Mouse (Mus musculus): ENCODE data around the gene Atp6v1g2. TPM values are rescaled to one million over a fixed set of nuclear protein-coding genes. Genes with fewer than 3 reads are reported as not detected.

Atp6v1g2 gene
- total RNA-seq, 2 experiments from 2014 or later, result 8.0 to 9.3 TPM

GRCm38 (mm10) chr17:35255704-35256103 lies 22.2 kb downstream of the Atp6v1g2 start:
- DNase-seq, result no peak

- DNase-seq, result no peak
Observed at GRCm38 (mm10) chr17:35257378-35257777, 23.9 kb downstream of the Atp6v1g2 start.

- DNase-seq, result peak; percentile 95
Observed at GRCm38 (mm10) chr17:35257824-35258491, 24.5 kb downstream of the Atp6v1g2 start.

GRCm38 (mm10) chr17:35258492-35259478 lies 25.3 kb downstream of the Atp6v1g2 start:
- DNase-seq, result peak; percentile 39

- peak; percentile 4 for DNase-seq
Observed at GRCm38 (mm10) chr17:35259621-35260020, 26.2 kb downstream of the Atp6v1g2 start.

DNA sequence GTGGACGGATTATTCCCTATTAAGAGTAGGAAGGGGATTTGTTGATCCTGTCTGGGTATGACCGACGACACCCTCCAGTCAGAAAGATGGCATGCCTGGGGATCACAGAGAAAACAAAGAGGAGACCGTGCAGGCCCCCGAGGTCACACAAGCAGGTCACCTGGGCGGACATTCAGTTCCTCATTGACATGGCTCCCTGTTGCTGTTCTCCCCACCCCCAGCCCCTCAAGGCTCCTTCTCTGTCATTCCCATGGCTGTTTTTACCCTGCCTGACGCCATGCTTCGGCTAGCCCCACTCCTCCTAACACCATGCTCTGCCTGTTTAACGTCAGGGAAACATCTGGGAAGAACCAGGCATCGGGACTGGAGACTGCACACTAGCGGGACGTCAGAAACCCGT lies 28.2 kb downstream of the Atp6v1g2 start:
- peak; percentile 4 for DNase-seq

DNA sequence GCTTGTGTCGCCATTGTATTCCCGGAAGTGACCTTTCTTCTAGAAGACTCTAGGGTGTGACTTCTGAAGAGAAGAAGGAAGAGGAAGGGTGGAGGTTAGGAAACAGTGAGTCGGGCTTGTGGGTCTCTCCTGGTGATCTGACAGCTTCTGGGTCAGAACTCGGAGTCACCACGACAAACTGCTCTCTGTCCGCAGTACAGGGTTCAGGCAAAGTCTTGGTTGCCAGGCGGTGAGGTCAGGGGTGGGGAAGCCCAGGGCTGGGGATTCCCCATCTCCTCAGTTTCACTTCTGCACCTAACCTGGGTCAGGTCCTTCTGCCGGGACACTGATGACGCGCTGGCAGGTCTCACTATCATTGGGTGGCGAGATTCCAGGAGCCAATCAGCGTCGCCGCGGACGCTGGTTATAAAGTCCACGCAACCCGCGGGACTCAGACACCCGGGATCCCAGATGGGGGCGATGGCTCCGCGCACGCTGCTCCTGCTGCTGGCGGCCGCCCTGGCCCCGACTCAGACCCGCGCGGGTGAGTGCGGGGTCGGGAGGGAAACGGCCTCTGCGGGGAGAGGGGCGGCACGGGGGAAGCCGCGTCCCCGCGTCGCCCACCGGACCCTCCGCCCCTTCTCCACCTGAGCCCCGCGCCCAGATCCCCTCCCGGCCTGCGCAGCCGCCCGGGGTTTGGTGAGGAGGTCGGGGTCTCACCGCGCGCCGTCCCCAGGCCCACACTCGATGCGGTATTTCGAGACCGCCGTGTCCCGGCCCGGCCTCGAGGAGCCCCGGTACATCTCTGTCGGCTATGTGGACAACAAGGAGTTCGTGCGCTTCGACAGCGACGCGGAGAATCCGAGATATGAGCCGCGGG lies 29.4 kb downstream of the Atp6v1g2 start, which contains the start of gene H2-D1:
H2-D1 (plus strand) TSS at position 67 of the 859 bp plus-strand sequence.
- peak; percentile 98 for DNase-seq

DNA sequence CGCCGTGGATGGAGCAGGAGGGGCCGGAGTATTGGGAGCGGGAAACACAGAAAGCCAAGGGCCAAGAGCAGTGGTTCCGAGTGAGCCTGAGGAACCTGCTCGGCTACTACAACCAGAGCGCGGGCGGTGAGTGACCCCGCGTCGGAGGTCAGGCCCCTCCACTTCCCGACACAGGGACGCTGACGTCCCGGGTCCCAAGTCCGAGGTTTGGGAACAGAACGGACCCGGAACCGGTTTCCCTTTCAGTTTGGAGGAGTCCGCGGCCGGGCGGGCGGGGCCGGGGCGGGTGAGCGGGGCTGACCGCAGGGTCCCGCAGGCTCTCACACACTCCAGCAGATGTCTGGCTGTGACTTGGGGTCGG lies 30.0 kb downstream of the Atp6v1g2 start:
- peak; percentile 14 for DNase-seq

DNA sequence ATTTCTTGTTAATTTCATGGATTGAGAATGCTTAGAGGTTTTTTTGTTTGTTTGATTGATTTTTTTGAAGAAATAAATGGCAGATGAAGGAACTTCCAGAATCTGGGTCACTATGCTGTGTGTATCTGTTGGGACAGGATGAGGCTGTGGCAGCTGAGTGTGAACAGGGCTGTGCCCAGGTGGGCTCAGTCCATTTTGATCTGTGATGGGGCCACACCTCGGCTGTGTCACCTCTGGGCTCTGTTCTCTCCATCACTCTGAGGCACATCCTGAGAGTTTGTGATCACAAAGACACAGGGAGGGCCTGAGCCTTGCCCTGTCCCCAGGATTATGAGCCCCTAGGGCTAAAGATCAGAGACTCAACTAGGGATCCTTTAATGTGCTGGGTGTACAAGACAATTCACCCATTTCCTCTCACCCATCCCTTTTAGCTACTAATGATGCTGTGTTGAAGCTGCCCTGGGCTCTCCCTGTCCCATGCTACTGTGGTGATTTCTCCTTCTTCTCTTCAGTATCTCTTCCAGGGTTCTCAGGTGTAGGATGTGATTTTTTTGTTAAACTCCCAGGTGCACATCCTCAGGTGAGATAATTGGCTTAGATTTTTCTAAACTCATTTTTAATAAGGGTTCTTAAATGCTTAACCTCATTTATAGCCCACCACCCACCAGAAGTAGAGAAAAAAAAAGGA lies 34.1 kb downstream of the Atp6v1g2 start:
- DNase-seq, result no peak

DNA sequence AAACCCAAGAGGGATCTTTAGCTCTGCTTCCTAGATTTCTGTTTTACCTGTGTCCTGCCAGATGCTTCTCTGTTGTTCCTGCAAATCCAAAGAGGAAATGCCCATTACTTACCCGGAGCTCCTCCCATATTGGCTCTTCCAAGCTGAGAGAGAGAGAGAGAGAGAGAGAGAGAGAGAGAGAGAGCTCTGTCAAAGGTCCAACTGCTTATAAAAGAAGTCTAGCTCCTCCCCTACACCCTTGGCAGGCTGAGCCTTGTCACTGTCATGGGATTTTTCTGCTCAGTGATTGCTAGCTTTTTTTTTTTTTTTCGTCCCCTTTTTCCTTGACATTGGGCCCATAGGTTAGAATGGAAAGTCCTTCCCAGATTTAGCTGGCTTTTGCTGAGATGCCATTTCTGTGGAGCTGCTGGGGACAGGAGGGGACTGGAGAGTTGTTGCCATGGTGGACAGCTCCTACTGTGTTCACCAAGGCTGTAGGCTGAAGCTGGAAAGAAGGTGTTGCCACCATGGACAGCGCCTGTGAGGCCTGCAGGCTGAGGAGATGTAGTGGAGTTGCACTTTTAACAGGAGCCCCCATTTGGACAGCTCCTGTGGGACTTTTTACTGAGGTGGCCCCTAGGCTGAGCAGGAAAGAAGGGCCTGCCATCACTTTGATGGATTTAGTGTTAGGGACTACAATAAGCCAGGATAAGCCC lies 36.3 kb downstream of the Atp6v1g2 start:
- peak; percentile 79 for DNase-seq

DNA sequence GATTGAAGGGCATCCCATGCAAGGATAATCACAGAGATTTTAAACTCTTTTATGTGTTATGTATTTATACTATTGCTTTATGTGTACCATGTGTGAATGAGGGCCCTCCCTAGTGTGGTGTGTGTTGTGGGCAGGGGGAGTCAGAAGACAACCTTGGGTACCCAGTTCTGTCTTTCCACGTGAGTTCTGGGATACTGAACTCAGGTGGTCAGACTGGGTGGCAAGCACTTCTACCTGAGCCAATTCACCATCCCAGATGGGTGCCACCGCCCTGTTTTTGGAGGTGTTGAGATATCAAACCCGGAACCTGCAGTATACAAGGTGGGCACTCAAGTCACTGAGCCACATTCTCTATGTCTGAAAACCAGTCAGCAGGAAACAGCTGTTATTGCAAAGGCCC lies 38.8 kb downstream of the Atp6v1g2 start:
- DNase-seq, result no peak

DNA sequence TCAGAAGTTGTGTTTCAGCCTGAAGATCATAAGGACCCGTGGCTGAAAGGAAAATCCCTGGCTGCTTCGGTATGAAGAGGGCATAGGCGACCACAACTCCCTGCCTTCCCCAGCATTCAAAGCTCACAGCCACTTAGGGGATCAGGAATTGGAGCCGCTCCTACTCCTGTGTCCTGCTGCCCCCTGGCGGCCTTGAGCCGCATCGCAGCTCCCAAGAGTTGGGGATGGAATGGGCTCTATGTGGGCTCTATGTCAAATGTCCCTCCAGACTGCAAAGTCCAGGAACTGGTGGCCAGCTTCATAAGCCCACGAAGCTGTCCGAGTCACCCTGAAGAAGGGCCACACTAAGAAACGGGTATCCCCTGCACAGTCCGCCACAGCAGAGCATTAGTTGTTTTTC lies 41.3 kb downstream of the Atp6v1g2 start:
- DNase-seq, result peak; percentile 91

DNA sequence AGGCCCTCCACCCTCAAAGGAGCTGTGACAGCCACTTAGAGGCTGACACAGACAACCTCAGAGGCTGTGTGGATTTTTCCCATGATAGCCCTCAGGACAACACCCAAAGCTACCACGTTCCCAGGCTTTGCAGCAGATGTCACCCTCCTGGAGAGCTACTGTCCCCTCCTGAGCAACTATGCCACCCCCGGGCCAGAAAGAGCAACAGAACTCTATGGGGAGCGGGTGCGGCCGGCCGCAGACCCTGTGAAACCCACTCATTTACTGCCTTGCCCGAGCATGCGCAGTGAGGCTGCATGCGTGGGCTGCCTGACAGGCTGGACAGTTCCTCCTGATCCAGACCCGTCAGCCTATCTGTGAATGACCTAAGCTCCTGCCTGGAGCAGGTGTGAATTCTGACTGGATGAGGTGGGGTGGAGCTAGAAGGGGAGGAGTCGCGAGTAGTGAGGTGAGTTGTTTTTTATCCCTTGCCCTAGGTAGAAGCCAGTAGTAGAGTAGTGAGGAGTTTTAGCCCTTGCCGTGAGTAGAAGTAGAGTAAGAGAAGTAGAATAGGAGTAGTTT lies 42.9 kb downstream of the Atp6v1g2 start:
- DNase-seq, result no peak

DNA sequence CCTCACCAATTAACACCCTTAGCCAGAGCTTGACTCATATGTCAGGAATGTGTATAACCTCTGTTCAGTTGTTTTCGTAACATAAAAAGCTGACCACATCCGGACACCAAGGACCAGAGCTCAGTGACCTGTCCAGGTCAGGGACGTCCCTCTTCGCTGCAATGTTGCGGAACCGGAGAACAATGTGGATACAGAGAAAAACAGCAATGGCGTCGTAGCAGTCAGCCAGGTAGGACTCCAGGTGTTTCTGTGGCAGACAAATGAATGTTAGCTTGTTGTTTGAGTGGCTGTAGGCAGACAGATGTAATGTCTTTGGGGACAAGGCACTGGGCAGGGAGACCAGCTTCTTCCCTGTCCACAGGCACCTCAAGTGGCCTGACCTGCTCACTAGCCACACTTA lies 44.6 kb downstream of the Atp6v1g2 start:
- DNase-seq, result no peak

- DNase-seq, result no peak
Observed at GRCm38 (mm10) chr17:35278957-35279688, 45.7 kb downstream of the Atp6v1g2 start.

DNA sequence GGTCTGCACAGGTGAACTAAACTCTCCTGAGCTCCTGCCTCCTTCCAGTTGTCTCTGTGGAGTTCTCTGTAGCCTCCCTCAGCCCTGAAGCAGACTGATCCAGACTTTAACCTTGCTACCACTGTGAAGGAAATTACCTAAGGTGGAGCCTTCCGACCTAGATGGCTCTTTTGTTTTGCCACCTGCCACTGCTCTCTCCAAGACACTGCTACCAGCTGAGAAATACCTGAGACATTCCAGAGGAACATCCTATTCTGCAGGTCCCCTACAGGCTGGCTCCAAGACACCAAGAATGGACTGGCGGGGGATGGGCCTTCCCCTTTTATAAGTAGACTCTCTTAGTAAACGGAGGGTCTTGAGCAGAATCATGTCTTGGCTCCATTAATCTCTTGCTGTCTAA lies 46.8 kb downstream of the Atp6v1g2 start:
- DNase-seq, result no peak

DNA sequence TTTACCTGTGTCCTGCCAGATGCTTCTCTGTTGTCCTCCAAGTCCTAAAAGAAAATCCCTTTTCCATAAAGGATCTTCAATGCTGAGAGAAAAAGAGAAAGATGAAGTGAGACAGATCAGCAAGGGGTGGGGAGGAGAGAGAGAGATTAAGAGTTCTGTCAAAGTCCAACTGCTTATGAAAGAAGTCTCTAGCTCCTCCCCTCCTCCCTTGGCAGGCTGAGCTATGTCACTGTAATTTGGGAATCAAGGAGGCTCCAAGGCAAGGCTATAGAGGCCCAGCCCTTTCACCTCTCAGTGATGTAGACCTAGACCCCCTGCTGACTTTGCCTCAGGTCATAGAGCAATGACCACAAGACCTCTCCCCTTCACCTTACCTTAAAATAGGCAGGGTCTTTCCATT lies 52.0 kb downstream of the Atp6v1g2 start:
- no peak for DNase-seq

All from heart, postnatal 4 days (tissue).